Mouse (Mus musculus): ENCODE results near the gene Alkbh7.

GRCm38 (mm10) chr17:57010911-57011235 is 13.7 kb downstream of the Alkbh7 start:
- TF ChIP-seq POLR2A (IDR thresholded peaks at IDR 0.05; ENCODE audit: borderline replicate concordance, low read depth, low read length) = no peak
- TF ChIP-seq CTCF (IDR thresholded peaks at IDR 0.05; ENCODE audit: low read depth, low read length) = no peak
